Mouse (Mus musculus): ENCODE measurements around the gene Zfp775.

Gene Zfp775

GRCm38 (mm10) chr6:48628808-48629660, 27.2 kb downstream of the Zfp775 start:
- no peak for DNase-seq

GRCm38 (mm10) chr6:48629661-48630034, 27.8 kb downstream of the Zfp775 start:
- DNase-seq = peak; percentile 86

- no peak for DNase-seq
These were observed 29.0 kb downstream of the Zfp775 start for GRCm38 (mm10) chr6:48630831-48631230.

GRCm38 (mm10) chr6:48635105-48635504, 33.2 kb downstream of the Zfp775 start:
- DNase-seq = no peak

- DNase-seq = no peak
These were observed 34.7 kb downstream of the Zfp775 start for GRCm38 (mm10) chr6:48636515-48636914.

GRCm38 (mm10) chr6:48637811-48638500, 36.1 kb downstream of the Zfp775 start:
- no peak for DNase-seq

- no peak for DNase-seq
These were observed 36.7 kb downstream of the Zfp775 start for GRCm38 (mm10) chr6:48638553-48638952.

GRCm38 (mm10) chr6:48641391-48641790, 39.5 kb downstream of the Zfp775 start:
- no peak for DNase-seq

GRCm38 (mm10) chr6:48642764-48643292, 41.0 kb downstream of the Zfp775 start:
- no peak for DNase-seq

GRCm38 (mm10) chr6:48645660-48646308, 43.9 kb downstream of the Zfp775 start:
- peak; percentile 70 for DNase-seq

GRCm38 (mm10) chr6:48646309-48646690, 44.4 kb downstream of the Zfp775 start:
- DNase-seq = no peak

- peak; percentile 80 for DNase-seq
These were observed 45.1 kb downstream of the Zfp775 start, which contains the start of gene Gimap8 for GRCm38 (mm10) chr6:48646995-48647394. Gene Gimap8, plus strand, starts transcription at chr6:48647234.

GRCm38 (mm10) chr6:48647611-48648010, 45.7 kb downstream of the Zfp775 start:
- no peak for DNase-seq

GRCm38 (mm10) chr6:48648779-48649178, 46.9 kb downstream of the Zfp775 start:
- DNase-seq = peak; percentile 71

- DNase-seq = no peak
These were observed 48.2 kb downstream of the Zfp775 start for GRCm38 (mm10) chr6:48650041-48650440.

GRCm38 (mm10) chr6:48658721-48659120, 56.9 kb downstream of the Zfp775 start:
- no peak for DNase-seq

- DNase-seq = no peak
These were observed 62.9 kb downstream of the Zfp775 start for GRCm38 (mm10) chr6:48664750-48665149.

- DNase-seq = no peak
These were observed 63.6 kb downstream of the Zfp775 start for GRCm38 (mm10) chr6:48665471-48665870.

- peak; percentile 67 for DNase-seq
These were observed 64.3 kb downstream of the Zfp775 start for GRCm38 (mm10) chr6:48666159-48666586.

- DNase-seq = no peak
These were observed 66.2 kb downstream of the Zfp775 start for GRCm38 (mm10) chr6:48668022-48668421.

- no peak for DNase-seq
These were observed 67.6 kb downstream of the Zfp775 start for GRCm38 (mm10) chr6:48669446-48669969.

Data from kidney, adult 11 months (tissue).